Mouse (Mus musculus): ENCODE data around the gene Cdk14. TPM values are rescaled to one million over a fixed set of nuclear protein-coding genes. Genes with fewer than 3 reads are reported as not detected.
A peak's percentile ranks its signal among the peaks of the same experiment; 100 is the strongest.

The Cdk14 gene
- polyA plus RNA-seq, 1 experiment from 2014 or later: 30.6 TPM

- H3K4me1 ChIP-seq (replicated peaks; ENCODE audit: control insufficient read depth, insufficient read depth, low read length): peaks cover 21% of the 10 kb centered on the region
- no peaks in the 10 kb centered on the region for H3K36me3 ChIP-seq (ENCODE audit: control insufficient read depth, insufficient read depth)
- H3K4me2 ChIP-seq (ENCODE audit: low read length): no peak overlapping the region
- no peaks in the 10 kb centered on the region for H3K27me3 ChIP-seq (replicated peaks; ENCODE audit: control insufficient read depth, insufficient read depth, low read length)
- H3K9ac ChIP-seq (replicated peaks; ENCODE audit: low read depth, low read length): no peak overlapping the region
- 46% methylated on average over 5 of the region's 5 CpGs for WGBS
- no peak overlapping the region for H3K4me3 ChIP-seq (replicated peaks; ENCODE audit: low read length)
- ATAC-seq: no peak
- no peaks in the 10 kb centered on the region for H3K9me3 ChIP-seq (ENCODE audit: control insufficient read depth, low read length)
- H3K27ac ChIP-seq (ENCODE audit: low read length): no peak overlapping the region
These were observed 603.1 kb downstream of the Cdk14 start for GRCm38 (mm10) chr5:4816981-4817380.

- H3K36me3 ChIP-seq (ENCODE audit: control insufficient read depth, insufficient read depth): no peaks in the 10 kb centered on the region
- no peak overlapping the region for H3K9ac ChIP-seq (replicated peaks; ENCODE audit: low read depth, low read length)
- no peak overlapping the region for H3K4me3 ChIP-seq (replicated peaks; ENCODE audit: low read length)
- H3K27ac ChIP-seq (ENCODE audit: low read length): no peak overlapping the region
- WGBS: 31% methylated on average over 7 of the region's 7 CpGs
- H3K9me3 ChIP-seq (ENCODE audit: control insufficient read depth, low read length): no peaks in the 10 kb centered on the region
- peak; percentile 72 for ATAC-seq
- H3K4me2 ChIP-seq (ENCODE audit: low read length): no peak overlapping the region
- H3K4me1 ChIP-seq (replicated peaks; ENCODE audit: control insufficient read depth, insufficient read depth, low read length): peaks cover 8% of the 10 kb centered on the region
- no peaks in the 10 kb centered on the region for H3K27me3 ChIP-seq (replicated peaks; ENCODE audit: control insufficient read depth, insufficient read depth, low read length)
These were observed 605.5 kb downstream of the Cdk14 start for GRCm38 (mm10) chr5:4814465-4815204.

- H3K4me2 ChIP-seq (ENCODE audit: low read length): no peak overlapping the region
- H3K27me3 ChIP-seq (replicated peaks; ENCODE audit: control insufficient read depth, insufficient read depth, low read length): no peaks in the 10 kb centered on the region
- ATAC-seq: no peak
- no peaks in the 10 kb centered on the region for H3K9me3 ChIP-seq (ENCODE audit: control insufficient read depth, low read length)
- H3K9ac ChIP-seq (replicated peaks; ENCODE audit: low read depth, low read length): no peak overlapping the region
- no peaks in the 10 kb centered on the region for H3K36me3 ChIP-seq (ENCODE audit: control insufficient read depth, insufficient read depth)
- H3K27ac ChIP-seq (ENCODE audit: low read length): no peak overlapping the region
- 96% methylated on average over 7 of the region's 7 CpGs for WGBS
- no peak overlapping the region for H3K4me3 ChIP-seq (replicated peaks; ENCODE audit: low read length)
- H3K4me1 ChIP-seq (replicated peaks; ENCODE audit: control insufficient read depth, insufficient read depth, low read length): peaks cover 8% of the 10 kb centered on the region
These were observed 606.8 kb downstream of the Cdk14 start for GRCm38 (mm10) chr5:4813357-4813756.

GRCm38 (mm10) chr5:4812036-4812729, 607.9 kb downstream of the Cdk14 start:
- Histone ChIP-seq H3K4me1 (replicated peaks; ENCODE audit: control insufficient read depth, insufficient read depth, low read length) (peaks cover 8% of the 10 kb centered on the region), H3K9me3 (ENCODE audit: control insufficient read depth, low read length) (no peaks in the 10 kb centered on the region), H3K36me3 (ENCODE audit: control insufficient read depth, insufficient read depth) (no peaks in the 10 kb centered on the region), H3K4me2 (ENCODE audit: low read length) (no peak overlapping the region), H3K9ac (replicated peaks; ENCODE audit: low read depth, low read length) (peak overlapping the region; percentile 29; the same call in 1 of the 2 replicates), H3K27me3 (replicated peaks; ENCODE audit: control insufficient read depth, insufficient read depth, low read length) (no peaks in the 10 kb centered on the region), H3K4me3 (replicated peaks; ENCODE audit: low read length) (no peak overlapping the region), H3K27ac (ENCODE audit: low read length) (peak overlapping the region; percentile 74)
- peak; percentile 77 for ATAC-seq
- 7% methylated on average over 13 of the region's 13 CpGs for WGBS

GRCm38 (mm10) chr5:4805228-4805627, 614.9 kb downstream of the Cdk14 start:
- no peak overlapping the region for H3K9ac ChIP-seq (replicated peaks; ENCODE audit: low read depth, low read length)
- no peaks in the 10 kb centered on the region for H3K27me3 ChIP-seq (replicated peaks; ENCODE audit: control insufficient read depth, insufficient read depth, low read length)
- H3K4me1 ChIP-seq (replicated peaks; ENCODE audit: control insufficient read depth, insufficient read depth, low read length): peaks cover 6% of the 10 kb centered on the region; the same call in 1 of the 2 replicates
- 78% methylated on average over 4 of the region's 4 CpGs for WGBS
- H3K36me3 ChIP-seq (ENCODE audit: control insufficient read depth, insufficient read depth): no peaks in the 10 kb centered on the region
- H3K4me2 ChIP-seq (ENCODE audit: low read length): no peak overlapping the region
- no peaks in the 10 kb centered on the region for H3K9me3 ChIP-seq (ENCODE audit: control insufficient read depth, low read length)
- H3K4me3 ChIP-seq (replicated peaks; ENCODE audit: low read length): no peak overlapping the region
- H3K27ac ChIP-seq (ENCODE audit: low read length): no peak overlapping the region
- ATAC-seq: no peak

- Histone ChIP-seq H3K9me3 (ENCODE audit: control insufficient read depth, low read length) (no peaks in the 10 kb centered on the region), H3K4me2 (ENCODE audit: low read length) (no peak overlapping the region), H3K27me3 (replicated peaks; ENCODE audit: control insufficient read depth, insufficient read depth, low read length) (no peaks in the 10 kb centered on the region), H3K36me3 (ENCODE audit: control insufficient read depth, insufficient read depth) (no peaks in the 10 kb centered on the region), H3K27ac (ENCODE audit: low read length) (no peak overlapping the region), H3K9ac (replicated peaks; ENCODE audit: low read depth, low read length) (no peak overlapping the region), H3K4me3 (replicated peaks; ENCODE audit: low read length) (no peak overlapping the region), H3K4me1 (replicated peaks; ENCODE audit: control insufficient read depth, insufficient read depth, low read length) (peaks cover 6% of the 10 kb centered on the region; the same call in 1 of the 2 replicates)
- 85% methylated on average over 5 of the region's 5 CpGs for WGBS
- no peak for ATAC-seq
These were observed 616.4 kb downstream of the Cdk14 start for GRCm38 (mm10) chr5:4803708-4804107.

GRCm38 (mm10) chr5:4801971-4802370, 618.1 kb downstream of the Cdk14 start:
- no peaks in the 10 kb centered on the region for H3K9me3 ChIP-seq (ENCODE audit: control insufficient read depth, low read length)
- H3K4me2 ChIP-seq (ENCODE audit: low read length): no peak overlapping the region
- no peak overlapping the region for H3K9ac ChIP-seq (replicated peaks; ENCODE audit: low read depth, low read length)
- peaks cover 6% of the 10 kb centered on the region; the same call in 1 of the 2 replicates for H3K4me1 ChIP-seq (replicated peaks; ENCODE audit: control insufficient read depth, insufficient read depth, low read length)
- H3K36me3 ChIP-seq (ENCODE audit: control insufficient read depth, insufficient read depth): no peaks in the 10 kb centered on the region
- no peak overlapping the region for H3K27ac ChIP-seq (ENCODE audit: low read length)
- H3K4me3 ChIP-seq (replicated peaks; ENCODE audit: low read length): no peak overlapping the region
- no peak for ATAC-seq
- no peaks in the 10 kb centered on the region for H3K27me3 ChIP-seq (replicated peaks; ENCODE audit: control insufficient read depth, insufficient read depth, low read length)

GRCm38 (mm10) chr5:4801096-4801850, 618.8 kb downstream of the Cdk14 start:
- Histone ChIP-seq H3K9me3 (ENCODE audit: control insufficient read depth, low read length) (no peaks in the 10 kb centered on the region), H3K27me3 (replicated peaks; ENCODE audit: control insufficient read depth, insufficient read depth, low read length) (no peaks in the 10 kb centered on the region), H3K9ac (replicated peaks; ENCODE audit: low read depth, low read length) (no peak overlapping the region), H3K27ac (ENCODE audit: low read length) (no peak overlapping the region), H3K4me2 (ENCODE audit: low read length) (no peak overlapping the region), H3K4me1 (replicated peaks; ENCODE audit: control insufficient read depth, insufficient read depth, low read length) (peaks cover 6% of the 10 kb centered on the region; the same call in 1 of the 2 replicates), H3K4me3 (replicated peaks; ENCODE audit: low read length) (no peak overlapping the region), H3K36me3 (ENCODE audit: control insufficient read depth, insufficient read depth) (no peaks in the 10 kb centered on the region)
- WGBS: 24% methylated on average over 8 of the region's 8 CpGs
- peak; percentile 40; the same call in 1 of the 2 replicates for ATAC-seq

- Histone ChIP-seq H3K9me3 (ENCODE audit: control insufficient read depth, low read length) (no peaks in the 10 kb centered on the region), H3K4me3 (replicated peaks; ENCODE audit: low read length) (no peak overlapping the region), H3K27ac (ENCODE audit: low read length) (no peak overlapping the region), H3K27me3 (replicated peaks; ENCODE audit: control insufficient read depth, insufficient read depth, low read length) (no peaks in the 10 kb centered on the region), H3K4me2 (ENCODE audit: low read length) (no peak overlapping the region), H3K4me1 (replicated peaks; ENCODE audit: control insufficient read depth, insufficient read depth, low read length) (no peaks in the 10 kb centered on the region), H3K9ac (replicated peaks; ENCODE audit: low read depth, low read length) (no peak overlapping the region), H3K36me3 (ENCODE audit: control insufficient read depth, insufficient read depth) (no peaks in the 10 kb centered on the region)
- 75% methylated on average over 3 of the region's 3 CpGs for WGBS
- no peak for ATAC-seq
These were observed 628.9 kb downstream of the Cdk14 start for GRCm38 (mm10) chr5:4791219-4791618.
